Mouse (Mus musculus): ENCODE results near the gene Usp3.

Gene Usp3

GRCm38 (mm10) chr9:66592708-66593612, at the start of gene Usp3:
TSS of gene Usp3 (minus strand) at chr9:66593142.
- peak; percentile 96 for DNase-seq

- DNase-seq, result no peak
Observed at GRCm38 (mm10) chr9:66640491-66640890, 47.5 kb upstream of the Usp3 start.

GRCm38 (mm10) chr9:66639626-66640025, 46.7 kb upstream of the Usp3 start:
- DNase-seq, result no peak

GRCm38 (mm10) chr9:66632441-66632840, 39.5 kb upstream of the Usp3 start:
- DNase-seq, result no peak

GRCm38 (mm10) chr9:66630931-66631330, 38.0 kb upstream of the Usp3 start:
- DNase-seq, result no peak

GRCm38 (mm10) chr9:66626661-66627060, 33.7 kb upstream of the Usp3 start:
- DNase-seq, result no peak

GRCm38 (mm10) chr9:66625974-66626530, 33.1 kb upstream of the Usp3 start:
- no peak for DNase-seq

GRCm38 (mm10) chr9:66624873-66625272, 31.9 kb upstream of the Usp3 start:
- DNase-seq, result no peak

GRCm38 (mm10) chr9:66623627-66624026, 30.7 kb upstream of the Usp3 start:
- DNase-seq, result no peak

- no peak for DNase-seq
Observed at GRCm38 (mm10) chr9:66620581-66620981, 27.6 kb upstream of the Usp3 start.

GRCm38 (mm10) chr9:66620055-66620454, 27.1 kb upstream of the Usp3 start:
- no peak for DNase-seq

GRCm38 (mm10) chr9:66617812-66618211, 24.9 kb upstream of the Usp3 start:
- no peak for DNase-seq

GRCm38 (mm10) chr9:66616858-66617257, 23.9 kb upstream of the Usp3 start:
- DNase-seq, result no peak

GRCm38 (mm10) chr9:66615141-66615540, 22.2 kb upstream of the Usp3 start:
- no peak for DNase-seq

GRCm38 (mm10) chr9:66614547-66614946, 21.6 kb upstream of the Usp3 start:
- no peak for DNase-seq

GRCm38 (mm10) chr9:66613667-66614066, 20.7 kb upstream of the Usp3 start:
- DNase-seq, result no peak

- peak; percentile 93 for DNase-seq
Observed at GRCm38 (mm10) chr9:66611478-66612093, 18.6 kb upstream of the Usp3 start.

GRCm38 (mm10) chr9:66608817-66609345, 15.9 kb upstream of the Usp3 start:
- DNase-seq, result no peak

GRCm38 (mm10) chr9:66606851-66607250, 13.9 kb upstream of the Usp3 start:
- DNase-seq, result no peak

GRCm38 (mm10) chr9:66605876-66606750, 13.2 kb upstream of the Usp3 start:
- peak; percentile 70 for DNase-seq

GRCm38 (mm10) chr9:66604349-66605206, 11.6 kb upstream of the Usp3 start:
- no peak for DNase-seq

GRCm38 (mm10) chr9:66603907-66604306, 11.0 kb upstream of the Usp3 start:
- DNase-seq, result no peak
